Mouse (Mus musculus): ENCODE measurements at regions not wholly inside any gene's neighbourhood (a gene's known extent, or its start where the extent isn't known, plus 50 kb on each side); places are given as distances from the start of the nearest gene placed in this dataset.
"Not testable (repeated sequence)": the region's sequence is repeated elsewhere in the genome, so short reads cannot be mapped to it uniquely, and the experiment has no call there.

DNA sequence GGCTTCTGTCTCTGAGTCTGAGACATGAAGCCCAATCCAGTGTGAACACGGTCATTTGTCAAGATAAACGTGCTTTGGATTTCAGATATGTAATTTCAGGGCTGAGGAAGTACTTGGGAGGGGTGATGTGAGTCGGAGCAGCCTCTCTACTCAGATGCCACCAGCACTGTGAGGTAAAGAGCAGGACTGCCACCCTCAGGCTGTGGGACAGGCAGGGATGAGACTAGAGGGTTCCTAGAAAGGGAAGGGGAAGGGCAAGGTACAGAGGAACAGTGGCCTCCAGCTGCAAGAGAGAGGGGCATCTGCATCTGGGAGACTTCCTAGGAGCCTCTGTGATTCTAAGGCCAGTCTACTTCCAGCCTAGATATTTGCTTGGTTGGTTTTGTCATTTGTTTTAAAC is 78.7 kb upstream of the Csrp2 start:
- WGBS: 79% methylated on average over 3 of the region's 3 CpGs
- no peak overlapping the region for H3K9ac ChIP-seq (replicated peaks)
- H3K4me3 ChIP-seq: no peak overlapping the region
- no peaks in the 10 kb centered on the region for H3K9me3 ChIP-seq
- H3K4me2 ChIP-seq (replicated peaks): no peak overlapping the region
- no peaks in the 10 kb centered on the region for H3K36me3 ChIP-seq
- ATAC-seq (ENCODE audit: low FRiP score, low read depth): no peak
- no peaks in the 10 kb centered on the region for H3K4me1 ChIP-seq
- no peaks in the 10 kb centered on the region for H3K27me3 ChIP-seq
- H3K27ac ChIP-seq (replicated peaks): no peak overlapping the region

DNA sequence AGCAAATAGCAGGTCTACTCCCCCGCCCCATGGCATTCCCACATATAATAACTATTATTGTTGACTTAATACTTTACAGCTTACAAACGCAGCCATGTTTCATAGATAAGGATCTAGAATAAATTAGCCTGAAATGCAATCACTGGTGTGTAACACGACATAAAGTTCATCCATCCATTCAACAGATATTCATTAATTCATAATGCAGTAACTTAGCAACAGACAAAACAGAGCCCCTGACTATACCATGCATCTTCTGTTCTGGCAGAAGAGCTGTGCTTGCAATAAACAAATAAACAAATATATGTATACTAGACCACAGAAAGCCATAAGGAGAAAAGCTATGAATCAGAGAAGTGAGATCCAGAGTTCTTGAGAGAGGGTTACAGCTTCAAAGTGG is 77.9 kb upstream of the Csrp2 start:
- ATAC-seq (ENCODE audit: low FRiP score, low read depth): no peak
- no peak overlapping the region for H3K27ac ChIP-seq (replicated peaks)

DNA sequence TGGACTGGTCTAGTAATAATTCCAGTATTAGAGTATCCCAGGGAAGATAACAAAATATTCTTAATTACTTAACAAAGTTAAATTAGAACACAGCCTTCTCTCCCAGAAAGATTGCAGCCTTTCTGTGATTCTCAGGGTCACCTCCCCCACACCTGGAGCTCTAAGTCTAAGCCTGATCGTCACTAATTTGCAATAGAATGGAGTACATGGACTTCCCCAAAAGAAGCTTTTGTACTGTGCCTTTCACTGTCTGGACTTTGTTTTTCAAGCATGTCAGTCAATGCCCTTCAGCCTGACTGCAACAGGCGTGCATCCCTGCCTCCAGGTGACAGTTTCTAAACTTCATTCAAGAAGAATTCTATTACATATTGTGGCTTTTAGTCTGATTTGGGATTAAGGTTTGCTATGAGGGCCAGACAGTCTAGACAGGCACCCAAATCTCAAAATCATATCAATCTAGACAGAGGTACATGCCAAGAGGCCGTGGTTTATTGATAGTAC is 64.9 kb upstream of the Csrp2 start:
- not testable (repeated sequence) for H3K27me3 ChIP-seq; H3K4me2 ChIP-seq (replicated peaks); H3K4me3 ChIP-seq; H3K36me3 ChIP-seq; ATAC-seq (ENCODE audit: low FRiP score, low read depth); H3K9ac ChIP-seq (replicated peaks); H3K9me3 ChIP-seq; H3K27ac ChIP-seq (replicated peaks); H3K4me1 ChIP-seq
- WGBS: 49% methylated on average over 3 of the region's 3 CpGs

More for the DNA sequence above, 77.9 kb upstream of the Csrp2 start:
- no peak overlapping the region for H3K4me2 ChIP-seq (replicated peaks)
- no peaks in the 10 kb centered on the region for H3K4me1 ChIP-seq
- H3K9me3 ChIP-seq: no peaks in the 10 kb centered on the region
- 79% methylated on average over 3 of the region's 3 CpGs for WGBS
- H3K27me3 ChIP-seq: no peaks in the 10 kb centered on the region
- H3K36me3 ChIP-seq: no peaks in the 10 kb centered on the region
- no peak overlapping the region for H3K4me3 ChIP-seq
- no peak overlapping the region for H3K9ac ChIP-seq (replicated peaks)

DNA sequence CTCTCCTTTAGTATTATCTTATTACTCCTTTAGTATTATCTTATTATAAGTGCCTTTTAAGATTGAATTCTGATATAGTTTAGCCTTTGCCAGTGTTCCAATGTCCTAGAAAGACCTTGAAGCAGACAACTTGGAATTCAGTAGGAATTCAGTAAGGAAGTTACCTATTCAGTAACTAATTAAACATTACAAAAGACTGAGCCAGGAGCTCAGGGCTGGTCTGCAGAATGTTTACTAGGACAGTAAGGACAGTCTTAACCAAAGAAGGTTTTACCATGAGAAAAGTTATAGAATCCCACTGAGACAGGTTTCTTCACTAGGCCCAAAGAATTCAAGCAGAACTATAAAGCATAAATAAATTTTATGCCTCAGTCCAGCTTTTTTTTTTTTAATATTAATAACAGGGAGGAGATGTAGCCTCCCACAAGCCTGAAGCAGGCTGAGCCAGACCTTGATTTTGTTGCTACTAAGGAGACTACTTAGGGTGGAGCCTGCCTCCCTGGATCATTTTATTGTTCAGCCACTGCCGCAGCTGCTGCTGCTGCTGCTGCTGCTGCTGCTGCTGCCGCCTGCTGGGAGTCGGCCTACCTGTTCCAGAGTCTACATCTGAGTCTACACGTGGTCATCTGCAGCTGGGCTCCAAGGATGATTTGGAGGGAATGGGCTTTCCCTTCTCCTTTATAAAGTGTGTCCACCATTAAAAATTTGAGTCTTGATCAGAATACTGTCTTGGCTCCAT is 63.8 kb upstream of the Csrp2 start:
- not testable (repeated sequence) for H3K9me3 ChIP-seq; H3K27me3 ChIP-seq; H3K36me3 ChIP-seq; H3K9ac ChIP-seq (replicated peaks); H3K4me3 ChIP-seq; H3K4me2 ChIP-seq (replicated peaks); ATAC-seq (ENCODE audit: low FRiP score, low read depth); H3K4me1 ChIP-seq; H3K27ac ChIP-seq (replicated peaks)
- 47% methylated on average over 4 of the region's 4 CpGs for WGBS

DNA sequence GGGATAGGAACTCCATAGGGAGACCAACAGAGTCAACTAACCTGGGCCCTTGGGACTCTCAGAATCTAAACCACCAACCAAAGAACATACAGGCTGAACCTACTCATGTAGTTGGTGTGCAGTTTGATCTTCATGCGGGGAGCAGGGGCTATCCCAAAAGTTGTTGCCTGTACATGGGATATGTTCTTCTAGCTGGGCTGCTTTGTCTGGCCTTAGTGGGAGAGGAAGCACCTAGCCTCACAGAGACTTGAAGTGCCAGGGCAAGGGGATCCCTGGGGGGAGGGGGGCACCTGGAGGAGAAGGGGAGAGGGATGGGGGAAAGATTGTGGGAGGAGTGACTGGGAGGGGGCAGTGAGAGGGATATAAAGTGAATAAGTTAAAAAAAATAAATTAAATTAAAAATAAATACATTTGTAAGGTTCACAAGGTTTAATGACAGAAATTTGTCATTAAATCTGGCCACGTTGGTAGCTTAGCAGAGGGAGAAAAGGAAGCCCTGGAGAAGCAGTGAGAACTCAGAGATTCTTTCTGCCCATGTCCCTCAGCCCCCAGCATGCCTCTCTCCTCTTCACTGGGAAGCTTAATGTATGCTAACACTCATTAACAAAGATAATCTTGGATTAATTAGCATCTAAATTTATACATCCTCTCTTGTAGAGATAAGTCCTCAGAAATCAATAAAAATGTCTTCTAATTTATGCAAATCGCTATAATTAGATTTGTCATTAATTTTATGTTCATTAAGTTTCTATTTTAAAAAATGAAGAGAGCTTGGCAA is 62.1 kb upstream of the Csrp2 start:
- H3K4me1 ChIP-seq: peaks cover 6% of the 10 kb centered on the region; the same call in 1 of the 2 replicates
- H3K4me3 ChIP-seq: no peak overlapping the region
- no peaks in the 10 kb centered on the region for H3K36me3 ChIP-seq
- H3K27me3 ChIP-seq: no peaks in the 10 kb centered on the region
- no peak overlapping the region for H3K4me2 ChIP-seq (replicated peaks)
- H3K9ac ChIP-seq (replicated peaks): no peak overlapping the region
- H3K9me3 ChIP-seq: no peaks in the 10 kb centered on the region
- no peak overlapping the region for H3K27ac ChIP-seq (replicated peaks)
- 0 out of 2 replicates have a peak, but pooled peaks have one; percentile 54 for ATAC-seq (ENCODE audit: low FRiP score, low read depth)
- 64% methylated on average over 3 of the region's 3 CpGs for WGBS

DNA sequence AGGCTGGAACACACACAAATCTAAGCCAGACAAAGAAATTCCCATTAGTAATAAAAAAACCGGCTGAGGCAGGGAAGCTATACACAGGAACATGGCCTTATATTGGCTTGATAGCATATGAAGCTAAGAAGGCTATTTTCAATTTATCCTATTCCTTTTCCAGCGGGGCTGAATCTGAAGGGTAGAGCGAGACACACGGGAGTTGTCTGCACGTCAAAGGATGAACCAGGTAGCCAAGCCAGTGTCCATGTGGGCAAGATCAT is 61.6 kb upstream of the Csrp2 start:
- 75% methylated on average over 5 of the region's 5 CpGs for WGBS
- ATAC-seq (ENCODE audit: low FRiP score, low read depth): peak; percentile 56
- Histone ChIP-seq H3K27ac (replicated peaks) (no peak overlapping the region), H3K4me1 (peaks cover 6% of the 10 kb centered on the region; the same call in 1 of the 2 replicates), H3K9ac (replicated peaks) (no peak overlapping the region), H3K27me3 (no peaks in the 10 kb centered on the region), H3K4me3 (no peak overlapping the region), H3K9me3 (no peaks in the 10 kb centered on the region), H3K36me3 (no peaks in the 10 kb centered on the region), H3K4me2 (replicated peaks) (no peak overlapping the region)

DNA sequence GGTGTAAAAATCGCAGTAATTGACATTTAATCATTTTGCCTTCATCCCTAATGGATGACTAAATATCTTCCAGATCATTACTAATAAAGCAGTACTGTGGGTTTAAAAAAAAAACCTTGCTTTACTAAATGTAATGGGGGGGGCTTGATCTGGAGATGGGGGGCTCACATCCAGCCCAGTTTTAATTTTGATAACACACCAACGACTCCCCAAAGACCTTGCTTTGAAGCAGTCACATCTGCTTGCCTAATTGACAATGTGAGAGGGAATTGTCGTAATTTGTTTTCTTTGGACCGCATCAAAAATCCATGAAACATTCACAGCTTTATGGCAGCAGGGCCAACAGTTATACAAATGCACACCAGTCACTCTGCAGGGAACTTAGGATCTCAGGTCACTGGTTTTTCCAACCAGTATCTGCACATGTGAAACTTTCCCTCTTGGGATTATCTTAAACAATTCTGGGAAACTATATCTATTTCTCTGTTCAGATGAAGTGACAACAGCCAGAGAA is 61.1 kb upstream of the Csrp2 start:
- no peak overlapping the region for H3K4me2 ChIP-seq (replicated peaks)
- no peaks in the 10 kb centered on the region for H3K36me3 ChIP-seq
- no peak overlapping the region for H3K27ac ChIP-seq (replicated peaks)
- peaks cover 6% of the 10 kb centered on the region; the same call in 1 of the 2 replicates for H3K4me1 ChIP-seq
- no peak for ATAC-seq (ENCODE audit: low FRiP score, low read depth)
- H3K9ac ChIP-seq (replicated peaks): no peak overlapping the region
- no peaks in the 10 kb centered on the region for H3K27me3 ChIP-seq
- WGBS: 71% methylated on average over 4 of the region's 4 CpGs
- no peak overlapping the region for H3K4me3 ChIP-seq
- no peaks in the 10 kb centered on the region for H3K9me3 ChIP-seq

DNA sequence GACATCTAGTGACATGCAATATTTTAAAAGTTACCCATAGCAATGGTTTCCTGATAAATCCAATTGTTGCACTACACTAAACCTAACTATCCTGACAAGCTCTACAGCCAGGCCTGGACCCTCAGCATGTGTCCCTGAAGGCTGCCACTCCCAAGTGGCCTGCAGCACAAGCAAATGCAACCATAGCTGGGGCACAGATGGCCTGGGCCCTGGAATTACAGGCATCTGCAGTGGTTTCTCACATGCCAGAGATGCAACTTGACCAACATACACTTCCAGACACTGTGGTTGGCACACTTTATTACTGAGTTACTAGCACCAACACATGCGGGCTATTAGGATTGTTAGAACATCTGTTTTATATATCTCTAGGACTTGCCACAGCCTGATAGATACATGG is 60.3 kb upstream of the Csrp2 start:
- 86% methylated on average over 1 of the region's 1 CpGs for WGBS

More for the DNA sequence above, 60.3 kb upstream of the Csrp2 start:
- no peaks in the 10 kb centered on the region for H3K9me3 ChIP-seq
- no peak overlapping the region for H3K4me3 ChIP-seq
- no peak overlapping the region for H3K27ac ChIP-seq (replicated peaks)
- no peak overlapping the region for H3K9ac ChIP-seq (replicated peaks)
- no peak for ATAC-seq (ENCODE audit: low FRiP score, low read depth)
- peaks cover 6% of the 10 kb centered on the region; the same call in 1 of the 2 replicates for H3K4me1 ChIP-seq
- no peak overlapping the region for H3K4me2 ChIP-seq (replicated peaks)
- H3K27me3 ChIP-seq: no peaks in the 10 kb centered on the region
- no peaks in the 10 kb centered on the region for H3K36me3 ChIP-seq
